Mouse (Mus musculus): ENCODE measurements around the gene Wsb1.
"Not testable (repeated sequence)": the region's sequence is repeated elsewhere in the genome, so short reads cannot be mapped to it uniquely, and the experiment has no call there.

Wsb1 gene

DNA sequence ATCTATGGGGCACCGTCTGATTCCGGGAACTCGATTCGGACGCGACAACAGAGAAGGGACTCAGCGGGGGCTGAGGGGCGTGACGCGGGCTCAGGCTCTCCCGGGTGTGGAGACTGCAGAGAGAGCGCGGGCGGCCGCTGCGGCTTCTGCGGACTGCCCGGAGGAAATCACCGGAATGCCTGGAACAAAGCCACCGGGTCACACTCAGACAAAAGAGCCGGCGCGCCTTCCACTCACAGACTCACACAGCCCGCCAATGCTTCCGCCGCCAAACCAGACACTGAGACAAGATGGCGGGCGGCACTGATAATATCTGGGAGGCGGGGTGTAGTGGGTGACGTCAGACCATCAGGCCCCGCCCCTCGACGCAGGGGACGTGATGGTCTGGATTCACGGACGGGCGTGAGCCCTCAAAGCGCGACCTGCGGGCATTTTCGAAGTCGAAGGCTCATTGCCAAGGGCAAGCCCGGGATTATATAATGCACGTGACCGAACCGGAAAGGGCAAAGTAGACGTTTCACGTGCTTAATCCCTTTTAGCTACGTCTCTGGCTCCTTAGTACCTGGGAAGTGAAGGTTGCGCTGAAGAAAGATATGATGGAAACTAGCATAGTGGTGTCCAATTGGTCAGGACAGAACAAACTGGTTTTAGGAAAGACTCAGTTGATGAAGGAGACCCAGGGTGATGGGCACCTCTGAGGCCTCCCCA, at the start of gene Wsb1:
Wsb1 (minus strand) TSS at position 281 of the 708 bp plus-strand sequence.
- in situ Hi-C loops (cut with MboI, MseI), result no loop called here

DNA sequence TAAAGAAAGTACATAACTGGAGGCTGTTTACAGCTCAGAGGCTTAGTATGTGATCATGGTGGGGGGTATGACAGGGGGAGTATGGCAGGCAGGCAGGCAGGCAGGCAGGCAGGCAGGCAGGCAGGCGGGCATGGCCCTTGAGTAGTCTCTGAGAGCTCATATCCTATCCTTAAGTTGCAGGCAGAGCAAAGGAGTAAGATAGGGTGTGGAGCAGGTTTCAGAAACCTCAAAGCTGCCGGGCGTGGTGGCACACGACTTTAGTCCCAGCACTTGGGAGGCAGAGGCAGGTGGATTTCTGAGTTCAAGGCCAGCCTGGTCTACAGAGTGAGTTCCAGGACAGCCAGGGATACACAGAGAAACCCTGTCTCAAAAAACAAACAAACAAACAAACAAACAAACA, 49.8 kb upstream of the Wsb1 start:
- in situ Hi-C loops (cut with MboI, MseI), result not testable (repeated sequence)

DNA sequence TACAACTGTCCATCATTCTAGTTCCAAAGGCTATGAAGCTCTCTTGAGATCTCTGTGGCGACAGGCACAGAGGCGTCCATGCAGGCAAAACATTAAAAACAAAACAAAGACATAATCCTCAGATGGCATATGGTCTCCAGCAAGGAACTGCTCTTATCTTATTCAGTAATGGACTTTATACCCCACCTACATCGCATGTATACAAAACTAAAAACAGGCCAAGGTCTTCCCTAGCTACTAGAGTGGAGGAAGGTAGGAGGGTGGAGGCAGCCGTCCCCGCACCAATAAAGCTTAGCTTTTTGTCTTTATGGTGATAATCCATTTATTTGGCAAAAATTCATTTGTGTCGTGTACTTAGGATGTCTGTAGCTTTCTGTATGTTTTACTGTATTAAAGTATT, 48.6 kb upstream of the Wsb1 start:
- in situ Hi-C loops (cut with MboI, MseI), result no loop called here

DNA sequence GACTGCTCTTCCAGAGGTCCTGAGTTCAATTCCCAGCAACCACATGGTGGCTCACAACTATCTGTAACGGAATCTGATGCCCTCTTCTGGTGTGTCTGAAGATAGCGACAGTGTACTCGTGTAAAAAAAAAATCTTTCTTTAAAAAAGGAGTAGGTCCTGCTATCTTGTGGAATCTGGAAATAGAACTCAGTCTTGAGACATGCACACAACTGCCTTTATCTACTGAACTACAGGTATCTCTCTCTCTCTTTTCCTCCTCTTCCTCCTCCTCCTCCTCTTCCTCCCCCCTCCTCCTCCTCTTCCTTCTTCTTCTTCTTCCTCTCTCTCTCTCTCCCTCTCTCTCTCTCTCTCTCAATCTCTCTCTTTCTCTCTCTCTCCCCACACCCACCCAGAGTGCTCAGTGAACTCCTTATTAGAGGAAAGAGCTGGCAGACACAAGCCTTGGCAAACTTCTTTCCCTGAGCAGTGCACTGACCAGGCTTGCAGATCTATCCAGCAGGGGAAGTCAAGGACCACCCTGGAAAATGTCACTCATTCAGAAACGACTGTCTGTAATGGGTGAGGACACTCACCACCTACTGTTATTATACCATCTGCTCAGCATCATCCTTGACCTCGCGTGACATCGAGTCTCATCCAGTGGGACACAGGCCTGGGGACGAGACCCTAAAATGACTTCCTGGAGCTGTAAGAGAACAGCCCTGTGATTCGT, 45.4 kb upstream of the Wsb1 start:
- in situ Hi-C loops (cut with MboI, MseI), result no loop called here

DNA sequence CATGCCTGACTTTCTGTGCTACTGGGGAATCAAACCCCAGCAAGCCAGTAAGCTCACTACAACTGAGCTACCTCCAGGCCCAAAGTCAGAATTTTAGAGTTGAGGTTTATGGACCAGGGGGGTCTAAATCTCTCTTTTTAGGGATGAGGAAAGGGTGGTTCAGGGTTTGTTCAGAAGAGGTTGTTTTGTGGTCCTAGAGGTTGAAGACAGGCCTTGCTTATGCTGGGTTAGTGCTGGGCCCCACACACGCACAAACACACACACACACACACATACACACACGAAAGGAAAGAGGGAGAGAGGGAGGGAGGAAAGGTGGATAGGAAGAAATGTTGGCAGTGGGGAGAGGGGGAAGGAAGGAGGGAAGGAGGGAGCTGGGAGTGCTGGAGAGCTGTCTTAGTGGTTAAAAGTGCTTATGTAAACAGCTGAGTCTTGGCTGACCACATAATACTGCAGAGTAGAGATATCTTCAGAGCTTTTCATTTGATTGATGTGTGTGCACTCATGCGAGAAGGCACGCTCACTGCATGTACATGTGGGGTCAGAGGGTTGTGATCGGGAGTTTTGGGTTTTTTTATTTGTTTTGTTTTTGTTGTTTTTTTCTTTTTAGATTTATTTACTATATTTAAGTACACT, 42.5 kb upstream of the Wsb1 start, which contains the start of gene Gm9964:
Gm9964 (minus strand) TSS at position 51 of the 636 bp plus-strand sequence.
- in situ Hi-C loops (cut with MboI, MseI), result no loop called here

DNA sequence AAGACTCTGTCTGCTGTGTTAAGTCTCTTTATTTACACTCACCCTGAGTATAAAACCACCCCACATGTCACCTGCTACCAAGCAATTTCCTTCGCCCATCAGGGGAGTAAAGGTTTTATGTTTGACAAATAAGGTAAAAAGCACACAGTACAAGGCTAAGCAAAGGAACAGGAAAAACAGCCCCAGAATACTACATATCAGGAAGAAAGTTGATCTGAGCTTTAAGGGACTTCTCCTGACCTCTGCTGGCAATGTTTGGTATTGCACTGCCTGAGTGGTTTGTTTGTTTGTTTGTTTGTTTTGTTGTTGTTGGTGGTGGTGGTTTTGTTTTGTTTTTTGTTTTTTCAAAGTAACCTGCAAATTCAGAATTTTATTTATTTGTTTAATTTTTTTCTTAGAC, 41.7 kb upstream of the Wsb1 start:
- in situ Hi-C loops (cut with MboI, MseI), result no loop called here

DNA sequence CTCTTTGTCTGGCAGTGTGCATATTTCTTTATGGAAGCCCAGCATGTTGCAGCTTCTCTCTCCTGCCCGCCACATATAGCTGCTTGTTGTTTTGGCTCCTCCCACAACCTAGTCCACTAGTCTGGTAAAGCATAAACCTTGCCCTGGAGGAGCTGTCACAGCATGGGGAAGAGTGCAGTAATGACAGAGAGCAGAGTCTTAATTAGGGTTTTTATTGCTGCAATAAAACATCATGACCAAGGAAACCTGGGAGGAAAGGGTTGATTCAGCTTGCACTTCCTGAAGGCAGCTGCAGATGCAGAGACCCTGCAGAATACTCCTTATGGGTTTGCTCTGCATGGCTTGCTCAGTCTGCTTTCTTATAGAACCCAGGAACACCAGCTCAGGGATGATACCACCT, 39.5 kb upstream of the Wsb1 start:
- in situ Hi-C loops (cut with MboI, MseI), result loop anchor here (5.0 kb wide), 1 partner anchor 67 kb away; no protein-coding TSS in a partner anchor

DNA sequence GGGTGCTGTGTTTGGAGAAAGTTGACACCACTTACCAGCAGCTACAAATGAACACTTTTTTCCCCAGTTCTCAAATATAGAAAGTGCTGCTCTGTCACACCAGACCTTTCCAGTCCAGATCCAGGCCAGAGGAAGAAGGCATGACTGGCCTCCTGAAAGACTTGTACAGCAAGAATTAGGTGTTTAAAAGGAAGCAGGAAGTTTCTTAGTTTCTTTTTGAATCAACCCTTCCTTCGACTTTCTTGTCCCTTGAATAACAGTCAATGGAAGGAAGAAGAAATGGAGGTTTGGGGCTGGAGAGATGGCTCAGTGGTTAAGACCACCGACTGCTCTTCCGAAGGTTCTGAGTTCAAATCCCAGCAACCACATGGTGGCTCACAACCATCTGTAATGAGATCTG, 38.6 kb upstream of the Wsb1 start:
- in situ Hi-C loops (cut with MboI, MseI), result loop anchor here (5.0 kb wide), 1 partner anchor 66 kb away; no protein-coding TSS in a partner anchor

DNA sequence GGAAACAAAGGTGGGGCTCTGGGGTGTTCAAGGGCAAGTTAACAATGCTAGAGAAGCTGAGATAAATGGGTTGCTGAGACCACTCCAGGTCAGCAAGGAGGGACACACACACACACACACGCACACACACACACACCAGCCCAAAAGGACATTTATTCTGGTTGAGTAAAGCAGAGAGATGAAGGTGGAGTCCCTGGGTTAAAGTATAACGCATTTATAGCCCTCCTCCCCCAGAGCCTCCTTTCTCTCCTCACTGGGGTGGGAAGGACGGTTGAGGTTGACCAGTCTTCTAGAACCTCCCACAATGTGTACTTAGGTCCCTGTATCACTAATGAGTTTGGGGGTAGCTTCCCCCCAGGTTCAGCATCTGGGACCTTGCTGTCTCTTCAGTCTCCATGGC, 37.7 kb upstream of the Wsb1 start:
- in situ Hi-C loops (cut with MboI, MseI), result loop anchor here (5.0 kb wide), 1 partner anchor 65 kb away; no protein-coding TSS in a partner anchor

DNA sequence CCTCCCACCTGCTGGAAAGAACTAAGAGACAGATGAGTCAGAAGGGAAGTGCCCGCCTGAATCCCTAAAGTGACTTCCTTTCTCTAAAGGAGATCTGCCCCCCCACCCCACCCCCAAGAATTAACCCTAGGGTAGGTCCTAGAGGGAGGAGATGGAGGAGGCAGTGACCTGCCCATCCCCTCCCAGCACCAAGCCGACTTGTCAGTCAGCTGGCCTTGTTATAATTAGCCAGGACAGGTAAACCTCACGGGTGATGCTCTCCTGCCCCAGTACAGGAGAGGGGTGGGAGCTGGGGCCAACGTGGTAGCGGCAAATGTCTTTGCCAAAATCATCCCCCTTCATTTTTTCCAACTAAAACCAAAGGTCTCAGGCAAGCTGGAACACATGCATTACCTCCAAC, 37.2 kb upstream of the Wsb1 start:
- in situ Hi-C loops (cut with MboI, MseI), result loop anchor here (5.0 kb wide), 1 partner anchor 64 kb away; no protein-coding TSS in a partner anchor

DNA sequence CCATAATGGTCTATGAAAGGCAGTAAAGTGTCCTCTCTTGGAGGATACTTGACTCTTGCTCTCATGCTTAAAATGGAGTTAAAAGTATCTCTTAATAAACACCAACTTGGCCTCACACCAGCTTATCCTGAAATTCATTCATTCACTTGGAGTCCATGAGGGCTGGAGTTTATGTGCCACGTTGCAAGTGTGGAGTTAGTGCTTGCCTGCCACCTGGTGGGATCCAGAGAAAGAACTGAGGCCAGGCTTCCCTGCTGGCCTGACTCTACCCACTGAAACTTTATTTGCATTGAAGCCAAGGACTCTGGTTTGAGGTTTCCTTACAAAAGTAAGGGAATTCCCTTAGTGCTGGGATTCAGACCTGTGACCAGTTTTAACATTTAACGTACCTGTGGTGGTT, 36.0 kb upstream of the Wsb1 start:
- in situ Hi-C loops (cut with MboI, MseI), result loop anchor here (5.0 kb wide), 1 partner anchor 63 kb away; no protein-coding TSS in a partner anchor

DNA sequence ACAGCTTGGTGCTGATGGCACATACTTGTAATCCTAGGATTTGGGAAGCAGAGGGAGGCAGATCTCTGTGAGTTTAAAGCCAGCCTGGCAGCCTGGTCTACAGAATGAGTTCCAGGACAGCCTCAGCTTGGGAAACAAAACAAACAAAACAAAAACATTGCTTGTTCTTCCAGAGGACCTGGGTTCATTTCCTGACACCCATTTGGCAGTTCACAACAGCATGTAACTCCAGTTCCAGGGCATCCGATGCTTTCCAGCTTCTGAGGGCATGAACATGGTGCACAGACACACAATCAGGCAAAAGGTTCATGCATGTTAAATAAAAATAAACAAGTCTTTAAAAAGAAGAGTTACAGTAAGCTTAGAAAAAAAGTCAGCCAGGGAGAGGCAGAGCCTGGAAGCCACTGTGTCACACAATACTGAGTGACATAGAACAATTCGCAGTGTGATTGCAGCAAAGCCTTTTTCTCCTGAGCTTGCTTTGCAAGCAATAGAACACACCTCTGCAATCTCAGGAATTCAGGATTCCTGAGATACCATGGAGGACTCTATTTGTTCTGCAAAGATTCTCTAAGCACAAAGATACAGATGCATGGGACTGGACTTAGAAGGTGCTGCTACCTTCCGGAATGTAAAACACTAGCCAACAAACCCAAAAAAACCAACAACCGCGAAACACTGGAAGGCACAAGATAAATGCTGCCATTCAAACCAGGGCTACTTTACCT, 34.6 kb upstream of the Wsb1 start:
- in situ Hi-C loops (cut with MboI, MseI), result no loop called here

DNA sequence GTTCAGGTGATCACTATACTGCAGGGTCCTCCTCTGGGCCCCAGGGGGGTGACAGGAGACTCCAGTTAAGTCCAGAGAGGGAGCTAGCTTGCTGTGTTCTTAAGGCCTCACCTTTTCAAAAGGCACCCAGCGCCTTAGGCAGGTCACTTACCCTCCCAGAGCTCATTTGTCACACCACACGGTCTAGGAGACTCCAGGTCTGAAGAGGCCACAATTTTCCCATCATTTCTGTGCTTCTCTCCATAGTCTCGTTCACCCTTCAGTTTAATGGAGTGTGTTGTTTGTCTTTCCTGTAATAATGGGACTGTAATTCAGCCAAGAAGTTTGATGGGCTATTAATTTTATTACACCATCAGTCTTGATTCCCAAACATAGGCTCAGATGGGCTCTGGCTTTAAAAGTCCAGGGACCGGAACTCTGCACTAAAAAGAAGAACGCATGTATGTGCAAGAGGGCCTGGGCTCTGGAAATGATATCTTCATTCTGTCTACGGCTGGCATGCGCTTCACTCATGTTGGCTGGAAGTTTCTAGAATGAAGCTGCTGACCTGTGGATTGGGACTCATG, 33.9 kb upstream of the Wsb1 start:
- in situ Hi-C loops (cut with MboI, MseI), result no loop called here

DNA sequence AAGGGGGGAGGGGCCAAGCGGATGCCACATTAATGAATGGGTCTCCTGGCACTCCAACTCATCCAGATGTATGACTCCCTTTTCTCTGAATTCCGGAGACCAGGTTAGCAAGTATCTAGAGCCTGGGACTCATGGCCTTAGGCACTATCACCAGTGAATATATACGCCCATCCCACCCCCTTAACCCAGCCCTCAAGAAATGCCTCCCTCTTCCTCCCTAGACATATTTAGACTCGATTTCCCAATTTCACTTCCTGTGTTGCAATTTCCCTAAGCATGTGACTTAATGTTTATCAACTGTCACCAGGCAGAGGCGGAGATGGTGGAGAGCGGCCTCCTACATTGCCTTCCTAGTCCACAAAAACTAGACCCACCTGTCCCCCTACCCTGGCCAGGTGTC, 33.0 kb upstream of the Wsb1 start:
- in situ Hi-C loops (cut with MboI, MseI), result no loop called here

DNA sequence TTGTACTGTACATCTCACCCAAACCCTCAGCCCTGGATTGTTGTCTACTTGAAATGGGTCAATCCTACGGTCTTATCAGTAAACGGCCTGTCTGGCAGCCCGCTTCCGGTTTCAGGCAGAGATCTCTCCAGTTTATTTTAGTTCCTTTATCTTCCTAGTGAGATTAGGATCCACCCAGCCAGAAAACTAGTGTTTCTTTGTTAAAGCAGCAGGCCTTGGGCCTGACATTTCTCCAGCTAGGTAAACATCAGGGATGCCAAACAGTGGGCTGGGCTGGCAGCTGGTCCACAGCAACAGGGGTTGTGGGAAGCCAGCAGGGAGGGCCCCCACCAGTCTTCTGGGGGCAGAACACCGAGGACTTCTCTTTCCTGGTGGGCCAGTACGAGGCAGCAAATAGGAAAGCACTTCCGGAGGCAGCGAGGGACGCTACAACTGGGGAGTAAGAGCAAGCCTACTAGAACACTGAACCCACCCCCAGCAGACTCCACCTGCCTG, 31.9 kb upstream of the Wsb1 start:
- in situ Hi-C loops (cut with MboI, MseI), result no loop called here

DNA sequence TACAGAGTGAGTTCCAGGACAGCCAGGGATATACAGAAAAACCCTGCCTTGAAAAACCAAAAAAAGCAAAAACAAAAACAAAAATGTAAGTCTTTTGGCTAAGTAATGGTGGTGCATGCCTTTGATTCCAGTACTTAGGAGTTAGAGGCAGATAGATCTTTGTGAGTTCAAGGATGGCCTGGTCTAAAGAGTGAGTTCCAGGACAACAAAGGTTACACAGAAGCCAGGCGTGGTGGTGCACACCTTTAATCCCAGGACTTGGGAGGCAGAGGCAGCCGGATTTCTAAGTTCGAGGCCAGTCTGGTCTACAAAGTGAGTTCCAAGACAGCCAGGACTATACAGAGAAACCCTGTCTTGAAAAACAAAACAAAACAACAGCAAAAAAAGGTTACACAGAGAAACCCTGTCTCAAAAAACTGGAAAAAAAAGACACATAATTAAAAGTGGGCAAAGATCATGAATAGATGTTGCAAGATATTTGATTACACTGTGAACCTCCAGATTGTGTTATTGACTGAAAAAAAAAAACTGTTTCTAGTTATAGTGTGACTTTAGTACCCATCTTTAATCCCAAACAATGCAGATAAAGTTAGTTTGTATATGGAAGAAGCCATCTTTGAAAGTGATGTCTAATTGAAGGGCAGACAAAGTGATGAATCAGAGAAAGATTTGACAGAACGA, 29.0 kb upstream of the Wsb1 start:
- in situ Hi-C loops (cut with MboI, MseI), result no loop called here

DNA sequence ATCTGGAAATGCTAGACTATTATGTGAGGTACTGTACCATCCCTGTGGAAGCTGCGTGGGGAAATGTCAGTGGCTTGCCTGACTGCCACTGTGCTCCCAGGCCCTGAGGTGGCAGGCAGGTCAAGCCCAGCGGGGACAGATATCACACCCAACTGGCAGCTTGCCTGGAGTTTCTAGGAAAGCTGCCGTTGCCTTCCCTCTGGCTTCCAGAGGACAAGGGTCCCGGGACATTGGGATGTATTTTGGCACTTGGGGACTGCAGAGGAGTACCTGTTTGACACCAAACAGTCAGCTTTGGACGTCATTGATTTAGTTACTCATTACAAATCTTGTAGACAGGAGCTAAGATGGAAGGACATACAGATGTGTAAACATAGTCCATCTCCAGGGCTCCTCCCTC, 26.9 kb upstream of the Wsb1 start:
- in situ Hi-C loops (cut with MboI, MseI), result no loop called here

DNA sequence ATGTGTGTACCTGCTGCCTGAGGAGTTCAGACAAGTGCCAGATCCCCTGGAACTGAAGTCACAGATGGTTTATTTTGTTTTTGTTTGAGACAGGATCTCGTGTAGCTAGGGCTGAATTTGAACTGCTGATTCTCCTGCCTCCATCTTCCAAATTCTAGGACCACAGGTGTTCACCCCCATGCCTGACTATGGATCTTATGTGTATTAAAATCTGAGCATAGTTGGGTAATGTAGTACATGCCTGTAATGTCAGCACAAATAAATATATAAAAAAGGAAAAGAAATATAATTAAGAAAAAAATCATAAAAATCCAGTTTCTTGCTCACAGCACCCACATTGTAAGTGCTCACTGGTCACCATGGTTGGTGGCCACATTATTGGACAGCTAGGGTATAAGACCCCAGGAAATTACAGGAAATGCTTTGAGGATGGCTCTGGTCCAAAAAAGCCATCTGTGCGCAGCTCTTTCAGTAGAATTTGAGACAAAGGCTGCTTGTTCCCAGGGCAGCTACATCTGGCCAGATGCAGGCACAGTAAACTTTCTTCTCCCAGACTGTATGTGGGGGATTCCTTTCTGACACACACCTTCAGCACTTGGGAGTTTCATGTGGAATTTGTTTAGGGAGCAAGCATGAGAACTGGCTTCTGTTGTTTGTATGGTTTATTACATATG, 25.4 kb upstream of the Wsb1 start:
- in situ Hi-C loops (cut with MboI, MseI), result no loop called here

DNA sequence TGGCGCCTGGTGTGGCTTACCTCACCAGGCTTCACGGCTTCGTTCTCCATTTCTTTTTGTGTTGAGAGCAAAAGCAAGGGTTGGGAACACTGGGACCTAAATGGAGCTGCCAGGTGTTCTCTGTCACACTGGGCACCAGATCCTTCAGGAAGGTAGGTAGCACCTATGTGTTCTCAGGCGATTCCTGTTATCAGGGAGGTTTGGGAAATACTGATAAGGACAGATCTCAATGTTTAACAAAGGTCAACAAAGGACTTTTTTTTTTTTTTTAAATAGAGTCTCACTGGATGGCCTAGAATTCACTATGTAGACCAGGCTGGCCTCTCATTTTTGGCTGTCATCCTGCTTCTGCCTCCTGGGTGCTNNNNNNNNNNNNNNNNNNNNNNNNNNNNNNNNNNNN, 19.3 kb upstream of the Wsb1 start:
- in situ Hi-C loops (cut with MboI, MseI), result no loop called here

DNA sequence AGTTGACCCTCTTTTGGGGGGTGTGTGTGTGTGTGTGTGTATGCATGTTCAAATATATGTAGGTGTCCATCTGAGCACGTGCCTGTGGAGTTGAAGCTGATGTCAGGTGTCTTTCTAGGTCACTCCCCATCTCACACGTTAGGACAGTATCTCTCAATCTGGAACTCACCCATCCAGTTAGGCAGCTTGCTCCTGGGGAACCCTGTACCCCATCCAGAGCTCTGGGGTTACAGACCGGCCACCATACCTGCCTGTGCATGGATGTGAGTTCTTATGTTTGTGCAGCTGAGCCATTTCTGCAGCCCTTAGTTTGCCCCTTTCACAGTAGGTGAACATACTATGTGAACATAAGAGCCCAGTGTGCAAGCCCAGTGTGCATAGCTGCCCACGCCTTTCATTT, 18.6 kb upstream of the Wsb1 start:
- in situ Hi-C loops (cut with MboI, MseI), result no loop called here

Data from T-helper 1 cell (primary cell).